Mouse (Mus musculus) spleen, embryonic (tissue): Measurements from ENCODE around the gene Gm5890.
"Not testable (repeated sequence)": the region's sequence is repeated elsewhere in the genome, so short reads cannot be mapped to it uniquely, and the experiment has no call there.

Experiments
- CTCF ChIA-PET: fragments of 350-600 bp; sonication (Branson Sonifier 250); formaldehyde crosslinking; loops from one replicate; lab custom pipeline; 2022; lab: Charles Lee

The Gm5890 gene

DNA sequence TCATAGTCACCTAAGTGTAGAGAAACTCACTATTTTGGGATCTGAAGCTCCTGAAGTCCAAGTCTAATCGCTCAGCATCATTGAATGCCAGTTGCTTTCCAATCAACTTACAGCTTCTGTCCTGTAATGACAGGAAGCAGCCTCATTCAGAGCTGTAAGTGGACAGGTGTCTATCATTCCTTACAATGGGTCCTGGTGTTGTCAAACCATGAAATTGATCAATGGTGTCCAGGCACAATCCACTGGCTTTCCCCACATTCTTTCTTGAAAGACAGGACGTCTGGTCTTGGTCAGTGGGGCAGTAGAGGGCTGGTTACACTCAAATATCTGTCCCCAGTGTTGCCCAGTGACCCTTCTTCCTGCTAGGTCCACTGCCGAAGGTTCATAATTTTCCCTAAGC, at the start of gene Gm5890:
TSS of gene Gm5890 (minus strand) at position 101 of the 400 bp plus-strand sequence.
- CTCF ChIA-PET = not testable (repeated sequence)

DNA sequence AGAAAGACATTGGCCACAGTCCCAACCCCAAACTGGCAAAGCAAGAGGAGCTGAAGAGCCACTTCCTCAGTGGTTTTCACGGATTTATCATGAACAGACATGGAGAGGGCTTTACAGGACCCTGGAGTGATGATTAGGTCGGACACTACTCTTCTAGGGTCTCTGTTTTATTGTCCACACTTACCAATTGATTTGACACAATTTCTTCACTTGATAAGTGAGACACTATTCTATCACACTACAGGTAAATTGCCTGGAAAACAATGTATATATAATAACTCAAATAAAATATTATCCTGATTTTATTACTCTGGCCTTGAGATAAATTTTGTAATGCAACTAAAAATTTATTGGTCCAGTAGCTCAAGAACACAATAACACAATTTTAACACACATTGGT, 28.9 kb downstream of the Gm5890 start, which contains the start of gene Gm4498:
TSS of gene Gm4498 (minus strand) at position 101 of the 400 bp plus-strand sequence.
- CTCF ChIA-PET = not testable (repeated sequence)
